Mouse (Mus musculus): ENCODE measurements around the gene Ugt2a2. TPM values are rescaled to one million over a fixed set of nuclear protein-coding genes. Genes with fewer than 3 reads are reported as not detected.

Gene Ugt2a2
- polyA plus RNA-seq (2017; shearing (Covaris generic)) = not detected

GRCm38 (mm10) chr5:87482160-87482559 is at the start of gene Ugt2a2:
Ugt2a2 (minus strand) TSS chr5:87482260.

DNA sequence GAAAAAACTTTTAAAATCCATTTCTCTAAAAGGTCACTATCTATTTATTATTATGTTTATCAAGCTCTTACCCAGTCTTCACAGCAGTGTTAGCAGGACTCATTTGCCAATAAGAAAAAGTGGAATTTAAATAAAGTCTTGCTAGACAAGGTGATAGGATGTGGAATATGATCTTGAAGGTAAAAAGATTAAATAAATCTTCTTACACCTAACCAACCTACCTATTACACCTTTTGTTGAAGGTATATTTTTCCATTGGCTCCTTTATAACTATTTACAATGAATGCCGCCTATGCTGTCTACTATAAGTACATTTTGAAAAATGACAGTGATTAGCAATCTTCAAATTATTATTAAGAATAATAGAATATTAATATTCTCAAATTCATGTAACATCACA is 8.7 kb upstream of the Ugt2a2 start, which contains the start of gene Ugt2a1:
Gene Ugt2a1, minus strand, starts transcription at position 101 of the 400 bp plus-strand sequence.

GRCm38 (mm10) chr5:87486706-87487105 is 4.6 kb upstream of the Ugt2a2 start, which contains the start of gene Gm43638:
Gm43638 (minus strand) TSS chr5:87486806.

DNA sequence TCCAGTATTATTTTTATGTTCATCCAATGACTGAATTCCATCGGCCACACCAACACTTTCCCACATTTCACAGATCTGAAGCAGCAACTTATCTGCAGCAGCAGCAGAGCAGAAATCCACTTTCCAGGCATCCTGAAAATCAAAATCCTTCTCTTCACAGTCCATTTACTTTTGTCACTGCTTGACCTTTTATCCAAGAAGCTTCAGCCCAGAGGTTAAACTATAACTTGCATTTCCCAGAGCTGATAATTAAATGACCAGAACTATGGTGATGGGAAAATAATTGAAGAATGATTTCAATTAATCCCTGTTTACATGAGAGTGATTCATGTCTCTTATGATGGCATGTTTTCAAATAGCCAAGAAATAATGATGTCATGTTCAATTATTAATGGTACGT is 58.0 kb downstream of the Ugt2a2 start, which contains the start of gene Ugt2b38:
Gene Ugt2b38, minus strand, starts transcription at position 163 of the 400 bp plus-strand sequence.

Other genes starting within 250 kb of the Ugt2a2 start
- gene Ugt2b37, start 227.5 kb downstream of the Ugt2a2 start, polyA plus RNA-seq (2017; shearing (Covaris generic)) = not detected
- gene Ugt2a3, start 145.1 kb downstream of the Ugt2a2 start, polyA plus RNA-seq (2017; shearing (Covaris generic)) = not detected
- not detected for gene Ugt2b38, start 58.1 kb downstream of the Ugt2a2 start, polyA plus RNA-seq (2017; shearing (Covaris generic))
- gene Gm43638, start 4.5 kb upstream of the Ugt2a2 start, polyA plus RNA-seq (2017; shearing (Covaris generic)) = not detected
- not detected for gene Ugt2a1, start 8.6 kb upstream of the Ugt2a2 start, polyA plus RNA-seq (2017; shearing (Covaris generic))
- not detected for gene Sult1b1, start 55.9 kb upstream of the Ugt2a2 start, polyA plus RNA-seq (2017; shearing (Covaris generic))
- not detected for gene Sult1d1, start 86.8 kb upstream of the Ugt2a2 start, polyA plus RNA-seq (2017; shearing (Covaris generic))
- gene Sult1e1, start 109.3 kb upstream of the Ugt2a2 start, polyA plus RNA-seq (2017; shearing (Covaris generic)) = not detected
- gene Csn1s1, start 183.9 kb upstream of the Ugt2a2 start, polyA plus RNA-seq (2017; shearing (Covaris generic)) = not detected
- gene Csn2, start 217.4 kb upstream of the Ugt2a2 start, polyA plus RNA-seq (2017; shearing (Covaris generic)) = not detected

Data from naive thymus-derived CD4-positive, alpha-beta T cell, adult 5 months (primary cell).